Comparison of ENCODE assay signal across 7 mouse cellular contexts in genomic region chr11:104171281-104171781, GRCm38 (mm10). TPM values are rescaled to one million over a fixed set of nuclear protein-coding genes. Genes with fewer than 3 reads are reported as not detected.
DNase-seq lines count a peak whose midpoint lies in the region; ATAC-seq lines count a peak whose summit lies in the region.

No protein-coding gene starts in this region.

- DNase-seq in ES-CJ7 (ENCODE audit: low read depth, low spot score): peak; percentile 71
- DNase-seq in adrenal gland, postnatal 10 days: peak; percentile 73
- DNase-seq in embryo, embryonic 11.5 days (ENCODE audit: low read depth, low spot score): peak; percentile 54
- peak; percentile 72 to 75 for DNase-seq in layer of hippocampus, postnatal 36 days
- DNase-seq in mesoderm, embryonic 11.5 days (ENCODE audit: low read depth, low spot score): peak; percentile 79
- DNase-seq in right cerebral cortex, postnatal 36 days (ENCODE audit: low spot score in 2 of 2): peak; percentile 61 to 65

- peak; percentile 55; a peak in 2 of 4 replicates for ATAC-seq in hematopoietic stem cell, adult 5-6 weeks (replicated peaks in 1 of 2; ENCODE audit: insufficient read depth in 1 of 2, low FRiP score in 2 of 2, low TSS enrichment in 1 of 2, low read depth in 1 of 2, poor library complexity in 2 of 2, severe bottlenecking in 2 of 2)

RNA-seq across cellular contexts. Expression of gene Sppl2c, which starts 14.8 kb away (rescaled TPM):
- not detected for total RNA-seq in adrenal gland, postnatal 10 days (2021)
- not detected in 2 replicates for total RNA-seq in hematopoietic stem cell, adult 5-6 weeks (2017)
- total RNA-seq in layer of hippocampus, postnatal 36 days (2021): not detected

RNA-seq across cellular contexts. Expression of gene Crhr1, which starts 38.7 kb away (rescaled TPM):
- total RNA-seq in adrenal gland, postnatal 10 days (2021): not detected
- total RNA-seq in hematopoietic stem cell, adult 5-6 weeks (2017): not detected in 2 replicates
- total RNA-seq in layer of hippocampus, postnatal 36 days (2021): 1 to 10 TPM; 7.1 to 8.8 TPM

RNA-seq across cellular contexts. Expression of gene Mapt, which starts 59.9 kb away (rescaled TPM):
- 10 to 100 TPM; 50.9 to 69.5 TPM for total RNA-seq in adrenal gland, postnatal 10 days (2021)
- total RNA-seq in hematopoietic stem cell, adult 5-6 weeks (2017): not detected in 2 replicates
- 100 to 1,000 TPM; 310 to 316 TPM for total RNA-seq in layer of hippocampus, postnatal 36 days (2021)

Comparison
In these comparisons a context has a peak if more than half of its experiments do, and no peak if none do; other contexts are left out.
1. Peak in every context shown above with its lines: DNase-seq and ATAC-seq.
2. RNA of gene Mapt, which starts 59.9 kb away (total RNA-seq): 310 to 316 TPM in layer of hippocampus, postnatal 36 days and 50.9 to 69.5 TPM in adrenal gland, postnatal 10 days; not detected in hematopoietic stem cell, adult 5-6 weeks; every median in the first group is over 10 times any median in the second.